Mouse (Mus musculus): ENCODE measurements at regions not wholly inside any gene's neighbourhood (a gene's known extent, or its start where the extent isn't known, plus 50 kb on each side); places are given as distances from the start of the nearest gene placed in this dataset.
A peak's percentile ranks its signal among the peaks of the same experiment; 100 is the strongest.
"Not testable (repeated sequence)": the region's sequence is repeated elsewhere in the genome, so short reads cannot be mapped to it uniquely, and the experiment has no call there.

GRCm38 (mm10) chr3:7079073-7079472 is 458.8 kb upstream of the 1700008P02Rik start:
- Histone ChIP-seq H3K36me3 (no peaks in the 10 kb centered on the region), H3K27me3 (no peaks in the 10 kb centered on the region), H3K4me1 (replicated peaks) (no peaks in the 10 kb centered on the region), H3K9me3 (no peaks in the 10 kb centered on the region), H3K4me2 (no peak overlapping the region), H3K9ac (no peak overlapping the region), H3K4me3 (no peak overlapping the region), H3K27ac (replicated peaks) (no peak overlapping the region)
- ATAC-seq (ENCODE audit: low read depth), result no peak
- WGBS, result 74% methylated on average over 1 of the region's 1 CpGs

- no peak for ATAC-seq (ENCODE audit: low read depth)
- no peaks in the 10 kb centered on the region for H3K27me3 ChIP-seq
- H3K9me3 ChIP-seq, result no peaks in the 10 kb centered on the region
- H3K4me1 ChIP-seq (replicated peaks), result no peaks in the 10 kb centered on the region
- no peak overlapping the region for H3K9ac ChIP-seq
- H3K27ac ChIP-seq (replicated peaks), result no peak overlapping the region
- H3K4me2 ChIP-seq, result no peak overlapping the region
- WGBS, result 65% methylated on average over 3 of the region's 3 CpGs
- no peak overlapping the region for H3K4me3 ChIP-seq
- no peaks in the 10 kb centered on the region for H3K36me3 ChIP-seq
Observed at GRCm38 (mm10) chr3:7076850-7077249, 456.6 kb upstream of the 1700008P02Rik start.

GRCm38 (mm10) chr3:7074488-7074887 is 454.2 kb upstream of the 1700008P02Rik start:
- Histone ChIP-seq H3K27ac (replicated peaks) (no peak overlapping the region), H3K4me3 (no peak overlapping the region), H3K9ac (no peak overlapping the region), H3K4me1 (replicated peaks) (no peaks in the 10 kb centered on the region), H3K36me3 (no peaks in the 10 kb centered on the region), H3K9me3 (no peaks in the 10 kb centered on the region), H3K27me3 (no peaks in the 10 kb centered on the region), H3K4me2 (no peak overlapping the region)
- WGBS, result 71% methylated on average over 2 of the region's 2 CpGs
- no peak for ATAC-seq (ENCODE audit: low read depth)

DNA sequence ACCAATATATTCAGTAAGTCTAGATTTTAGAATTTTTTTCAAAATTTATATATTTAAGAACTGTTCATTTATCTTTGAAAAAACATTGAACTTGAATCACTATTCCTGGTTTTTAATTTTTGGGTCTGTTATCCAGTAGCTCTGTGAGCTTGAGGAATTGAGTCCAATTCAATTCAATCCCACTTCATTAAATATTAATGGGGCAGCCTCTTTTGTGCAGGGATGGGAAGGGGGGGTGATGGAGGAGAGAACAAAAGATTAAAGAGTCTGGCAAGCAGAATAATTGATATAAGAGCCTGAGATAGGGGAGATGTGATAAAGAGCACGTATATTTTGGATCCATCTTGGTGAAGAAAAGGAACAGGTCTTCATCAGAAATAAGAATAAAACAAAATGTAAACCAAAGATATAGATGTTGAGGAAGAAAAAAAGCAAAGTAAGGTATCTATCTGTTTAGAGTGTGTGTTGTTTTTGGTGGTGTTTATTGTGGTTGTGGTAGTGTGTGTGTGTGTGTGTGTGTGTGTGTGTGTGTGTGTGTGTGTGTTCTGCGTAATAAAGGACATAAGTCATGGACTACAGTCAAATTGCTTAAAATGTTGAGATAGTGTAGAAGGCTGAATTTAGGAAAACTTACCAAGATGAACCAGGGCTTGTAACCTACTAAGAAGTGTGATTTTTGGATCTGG is 421.3 kb upstream of the 1700008P02Rik start:
- 48% methylated on average over 2 of the region's 2 CpGs for WGBS

DNA sequence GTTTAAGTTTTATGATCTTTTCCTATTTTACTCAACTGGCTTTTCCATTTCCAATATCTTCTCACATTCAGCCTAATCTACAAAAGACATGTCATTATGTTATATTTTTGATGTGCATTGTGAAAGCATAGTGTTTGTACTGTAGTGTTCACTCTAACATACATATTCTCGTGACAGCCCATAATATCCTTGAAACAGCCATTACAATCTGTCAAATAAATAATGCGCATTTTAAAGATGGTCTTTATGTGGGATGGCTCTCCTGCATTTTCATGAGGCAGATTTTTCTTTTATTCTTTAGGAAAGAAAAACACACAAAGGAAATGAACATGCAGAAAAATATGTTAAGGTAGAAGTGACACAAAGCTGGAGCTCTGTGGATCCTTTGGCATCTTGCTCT is 415.6 kb upstream of the 1700008P02Rik start:
- 52% methylated on average over 2 of the region's 2 CpGs for WGBS
- no peak overlapping the region for H3K4me2 ChIP-seq
- H3K9ac ChIP-seq, result no peak overlapping the region
- no peak overlapping the region for H3K4me3 ChIP-seq
- no peaks in the 10 kb centered on the region for H3K9me3 ChIP-seq
- ATAC-seq (ENCODE audit: low read depth), result no peak
- no peaks in the 10 kb centered on the region for H3K36me3 ChIP-seq
- H3K4me1 ChIP-seq (replicated peaks), result no peaks in the 10 kb centered on the region
- no peaks in the 10 kb centered on the region for H3K27me3 ChIP-seq
- H3K27ac ChIP-seq (replicated peaks), result no peak overlapping the region

More for the DNA sequence above, 421.3 kb upstream of the 1700008P02Rik start:
- H3K4me2 ChIP-seq, result no peak overlapping the region
- no peak for ATAC-seq (ENCODE audit: low read depth)
- H3K27me3 ChIP-seq, result no peaks in the 10 kb centered on the region
- H3K9ac ChIP-seq, result no peak overlapping the region
- peaks cover under 1% of the 10 kb centered on the region; the same call in 1 of the 2 replicates for H3K9me3 ChIP-seq
- no peak overlapping the region for H3K4me3 ChIP-seq
- H3K27ac ChIP-seq (replicated peaks), result no peak overlapping the region
- H3K36me3 ChIP-seq, result no peaks in the 10 kb centered on the region
- no peaks in the 10 kb centered on the region for H3K4me1 ChIP-seq (replicated peaks)

GRCm38 (mm10) chr3:7027845-7028244 is 407.6 kb upstream of the 1700008P02Rik start:
- Histone ChIP-seq H3K4me2 (no peak overlapping the region), H3K9ac (no peak overlapping the region), H3K36me3 (no peaks in the 10 kb centered on the region), H3K27me3 (no peaks in the 10 kb centered on the region), H3K27ac (replicated peaks) (no peak overlapping the region), H3K4me3 (no peak overlapping the region), H3K4me1 (replicated peaks) (no peaks in the 10 kb centered on the region), H3K9me3 (no peaks in the 10 kb centered on the region)
- ATAC-seq (ENCODE audit: low read depth), result peak; percentile 83
- 17% methylated on average over 5 of the region's 5 CpGs for WGBS

DNA sequence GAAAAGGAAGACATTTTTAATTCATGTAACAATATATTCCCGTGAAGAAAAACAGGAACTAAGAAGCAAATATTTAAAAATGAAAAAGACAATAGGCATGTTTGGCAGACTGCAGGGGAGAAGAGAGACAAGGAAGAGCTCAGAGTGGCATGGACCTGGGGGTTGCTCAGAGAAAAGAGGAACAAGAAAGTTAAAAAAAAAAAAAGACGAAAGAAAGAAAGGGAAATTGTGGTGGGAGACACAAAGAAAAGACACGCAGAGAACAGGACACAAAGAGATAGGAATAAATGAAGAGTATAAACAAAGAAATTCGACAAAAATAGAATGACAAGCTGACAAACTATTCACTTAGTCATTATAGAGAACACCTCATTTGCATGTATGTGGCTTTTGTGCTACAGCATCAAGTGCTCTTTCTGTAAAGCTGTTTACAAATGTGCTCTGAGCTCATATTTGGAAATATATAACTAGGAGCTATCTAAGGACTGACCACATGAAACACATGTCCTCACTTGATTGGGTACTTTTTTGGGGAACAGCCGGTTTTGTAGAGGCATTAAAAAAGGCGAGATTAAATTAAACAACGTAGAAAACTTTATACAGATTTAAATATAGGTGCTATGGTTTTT is 394.2 kb upstream of the 1700008P02Rik start:
- Histone ChIP-seq H3K27me3 (no peaks in the 10 kb centered on the region), H3K9ac (no peak overlapping the region), H3K9me3 (no peaks in the 10 kb centered on the region), H3K4me3 (no peak overlapping the region), H3K36me3 (no peaks in the 10 kb centered on the region), H3K4me1 (replicated peaks) (peaks cover 9% of the 10 kb centered on the region; the same call in 1 of the 2 replicates), H3K27ac (replicated peaks) (no peak overlapping the region), H3K4me2 (no peak overlapping the region)
- 39% methylated on average over 7 of the region's 7 CpGs for WGBS
- no peak for ATAC-seq (ENCODE audit: low read depth)

DNA sequence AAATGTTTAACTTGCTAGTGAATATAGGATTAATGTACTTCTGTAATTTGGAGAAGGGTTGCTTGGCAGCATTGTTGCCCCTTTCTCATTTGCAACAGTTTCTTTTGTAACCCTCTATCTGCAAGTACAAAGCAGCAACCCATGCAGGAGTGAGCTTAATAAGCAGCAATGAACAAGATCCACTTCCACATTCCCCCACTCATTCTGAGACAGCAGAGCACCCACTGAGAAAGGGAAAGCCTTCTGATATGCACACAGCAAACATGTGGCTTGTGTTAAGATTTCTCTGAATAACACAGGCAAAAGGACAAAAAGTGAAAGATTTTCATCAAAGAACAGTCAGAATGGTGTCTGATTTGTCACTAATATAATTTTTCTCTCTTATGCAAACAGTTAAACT is 393.3 kb upstream of the 1700008P02Rik start:
- Histone ChIP-seq H3K27ac (replicated peaks) (no peak overlapping the region), H3K36me3 (no peaks in the 10 kb centered on the region), H3K4me1 (replicated peaks) (peaks cover 9% of the 10 kb centered on the region; the same call in 1 of the 2 replicates), H3K9ac (no peak overlapping the region), H3K4me3 (no peak overlapping the region), H3K4me2 (no peak overlapping the region), H3K27me3 (no peaks in the 10 kb centered on the region), H3K9me3 (no peaks in the 10 kb centered on the region)
- ATAC-seq (ENCODE audit: low read depth), result no peak

DNA sequence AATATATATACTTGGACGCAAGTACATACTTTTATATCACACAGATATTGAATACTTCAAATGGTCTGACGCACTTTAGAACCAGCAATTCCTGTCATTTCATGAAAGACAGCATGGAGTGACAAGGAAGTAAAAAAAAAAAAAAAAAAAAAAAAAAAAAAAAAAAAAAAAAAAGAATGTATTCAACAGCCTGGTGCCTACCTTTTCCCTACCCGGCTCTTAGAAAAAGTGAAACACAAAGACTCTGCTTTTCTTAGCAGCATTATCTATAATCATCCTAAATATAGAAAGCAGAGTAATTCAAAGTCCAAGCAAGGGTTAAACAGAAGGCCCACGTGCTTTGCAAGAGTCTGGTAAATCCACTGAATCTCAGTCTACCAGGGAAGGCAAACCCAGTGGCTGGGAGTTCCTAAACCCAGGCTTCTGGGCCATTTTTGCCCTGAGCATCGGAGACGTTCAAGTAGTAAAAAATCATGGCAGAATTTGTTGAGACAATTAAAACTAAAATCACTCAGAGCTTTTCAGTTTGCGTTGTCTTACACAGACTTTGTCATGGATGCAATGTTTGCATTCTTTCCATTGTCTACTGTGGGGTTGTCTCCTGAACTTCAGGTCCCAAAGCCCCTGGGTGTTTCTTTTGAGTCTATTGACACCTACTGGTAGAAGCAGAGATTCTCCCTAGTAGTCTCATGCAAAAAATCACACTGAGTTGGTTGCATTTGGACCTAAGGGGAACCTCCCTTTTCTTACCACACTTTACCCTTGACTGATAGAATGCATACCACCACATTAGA is 390.2 kb upstream of the 1700008P02Rik start:
- no peak overlapping the region for H3K4me2 ChIP-seq
- H3K36me3 ChIP-seq, result no peaks in the 10 kb centered on the region
- peaks cover 13% of the 10 kb centered on the region for H3K4me1 ChIP-seq (replicated peaks)
- no peak overlapping the region for H3K9ac ChIP-seq
- H3K4me3 ChIP-seq, result no peak overlapping the region
- 50% methylated on average over 7 of the region's 7 CpGs for WGBS
- no peak overlapping the region for H3K27ac ChIP-seq (replicated peaks)
- no peaks in the 10 kb centered on the region for H3K9me3 ChIP-seq
- ATAC-seq (ENCODE audit: low read depth), result peak; percentile 72; the same call in 1 of the 2 replicates
- no peaks in the 10 kb centered on the region for H3K27me3 ChIP-seq

DNA sequence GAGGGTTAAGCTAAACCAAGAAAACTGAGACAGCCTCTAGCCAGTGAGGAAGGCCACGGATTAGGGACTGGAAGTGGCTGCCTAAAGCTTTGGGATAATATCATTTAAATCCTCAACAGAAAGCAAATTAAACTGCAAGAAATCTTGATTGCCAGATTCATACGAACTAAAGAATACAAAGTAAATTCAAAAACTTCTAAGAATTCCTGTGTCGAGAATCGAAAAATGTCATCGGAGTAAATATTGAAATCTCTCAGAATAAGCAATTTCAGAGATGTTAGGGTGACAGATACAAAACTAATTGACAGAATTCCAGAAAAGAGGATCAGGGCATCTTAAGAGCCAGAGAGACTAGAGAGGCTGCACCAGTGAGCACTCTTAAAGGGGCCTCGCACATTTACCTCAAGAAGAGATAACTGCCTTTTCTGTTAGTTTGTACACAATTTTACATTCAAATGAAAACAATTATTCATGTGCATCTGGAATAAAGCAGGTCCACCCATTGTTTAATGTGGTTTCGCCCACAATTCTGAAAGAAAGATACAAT is 388.5 kb upstream of the 1700008P02Rik start:
- no peaks in the 10 kb centered on the region for H3K36me3 ChIP-seq
- 76% methylated on average over 7 of the region's 7 CpGs for WGBS
- no peak overlapping the region for H3K4me3 ChIP-seq
- no peaks in the 10 kb centered on the region for H3K27me3 ChIP-seq
- no peak overlapping the region for H3K9ac ChIP-seq
- H3K27ac ChIP-seq (replicated peaks), result no peak overlapping the region
- ATAC-seq (ENCODE audit: low read depth), result no peak
- H3K4me1 ChIP-seq (replicated peaks), result peaks cover 8% of the 10 kb centered on the region
- H3K4me2 ChIP-seq, result no peak overlapping the region
- H3K9me3 ChIP-seq, result no peaks in the 10 kb centered on the region

DNA sequence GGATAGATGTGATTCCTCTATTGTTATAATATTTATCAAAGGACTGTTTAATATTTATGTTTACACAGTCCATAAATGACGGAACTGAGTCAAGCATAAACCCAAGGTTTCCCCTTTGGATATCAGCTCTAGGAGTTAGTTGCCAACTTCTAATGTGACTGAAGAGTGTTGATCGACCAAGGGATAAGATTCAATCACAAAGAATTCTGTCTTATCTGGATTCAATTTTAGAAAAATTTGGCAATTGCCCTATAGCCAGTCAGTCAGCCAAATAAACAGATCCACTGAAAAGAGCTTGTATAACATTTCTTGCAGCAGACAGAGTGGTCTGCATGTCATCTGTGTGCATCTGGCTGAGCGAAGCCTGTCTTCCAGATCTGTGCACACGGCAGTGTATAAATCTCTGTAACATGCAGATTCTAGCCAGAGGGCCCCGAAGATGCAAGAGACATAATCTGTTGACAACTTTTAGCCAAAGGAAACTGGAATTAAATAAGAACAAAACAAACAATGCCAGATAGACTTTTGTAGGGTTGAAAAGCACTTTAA is 387.6 kb upstream of the 1700008P02Rik start:
- Histone ChIP-seq H3K27ac (replicated peaks) (0 out of 2 replicates have a peak overlapping the region, but pooled peaks have one; percentile 10), H3K27me3 (no peaks in the 10 kb centered on the region), H3K9ac (no peak overlapping the region), H3K36me3 (no peaks in the 10 kb centered on the region), H3K4me2 (no peak overlapping the region), H3K4me1 (replicated peaks) (peaks cover 4% of the 10 kb centered on the region), H3K9me3 (no peaks in the 10 kb centered on the region), H3K4me3 (no peak overlapping the region)
- ATAC-seq (ENCODE audit: low read depth), result no peak
- WGBS, result 47% methylated on average over 5 of the region's 5 CpGs

DNA sequence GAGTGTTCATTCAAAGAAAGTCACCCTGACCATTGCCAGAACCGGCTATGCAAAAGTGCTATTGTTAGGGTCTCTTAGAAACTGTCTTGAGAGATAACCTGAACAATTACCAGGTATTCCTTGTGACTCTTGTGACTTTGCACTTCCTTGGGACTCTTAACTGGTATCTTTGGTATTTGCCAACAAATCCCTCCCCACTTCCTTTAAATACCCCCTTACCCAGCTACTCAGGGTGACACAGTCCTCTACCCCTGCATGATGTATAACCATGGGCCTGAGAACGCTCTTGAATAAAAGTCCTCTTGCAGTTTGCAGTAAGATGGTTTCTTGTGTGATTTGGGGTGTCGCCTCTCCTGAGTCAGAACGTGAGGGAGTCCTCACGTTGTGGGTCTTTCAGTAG is 371.5 kb upstream of the 1700008P02Rik start:
- H3K27ac ChIP-seq (replicated peaks); H3K9ac ChIP-seq; H3K4me2 ChIP-seq; H3K36me3 ChIP-seq; H3K27me3 ChIP-seq; H3K4me3 ChIP-seq; H3K4me1 ChIP-seq (replicated peaks); H3K9me3 ChIP-seq; ATAC-seq (ENCODE audit: low read depth): not testable (repeated sequence)
- 87% methylated on average over 5 of the region's 5 CpGs for WGBS
